Mouse (Mus musculus) kidney, adult 2 months (tissue): ENCODE measurements around the gene Nrcam.

ENCODE experiments used
- CTCF ChIP-seq: fragments of 200-500 bp; conservative IDR thresholded peaks from 2 replicates; pipeline ENCODE4 v1.5.1; 2011; ENCODE audit warnings: low read depth, mild to moderate bottlenecking, control low read depth, low read length, moderate library complexity, mixed read lengths; ENCODE audit not compliant: insufficient read depth, insufficient read length
- POLR2A ChIP-seq: fragments of 200-500 bp; IDR thresholded peaks from one replicate; pipeline ENCODE4 v1.6.1; 2011; ENCODE audit warnings: low read depth, low read length, control low read depth

DNA sequence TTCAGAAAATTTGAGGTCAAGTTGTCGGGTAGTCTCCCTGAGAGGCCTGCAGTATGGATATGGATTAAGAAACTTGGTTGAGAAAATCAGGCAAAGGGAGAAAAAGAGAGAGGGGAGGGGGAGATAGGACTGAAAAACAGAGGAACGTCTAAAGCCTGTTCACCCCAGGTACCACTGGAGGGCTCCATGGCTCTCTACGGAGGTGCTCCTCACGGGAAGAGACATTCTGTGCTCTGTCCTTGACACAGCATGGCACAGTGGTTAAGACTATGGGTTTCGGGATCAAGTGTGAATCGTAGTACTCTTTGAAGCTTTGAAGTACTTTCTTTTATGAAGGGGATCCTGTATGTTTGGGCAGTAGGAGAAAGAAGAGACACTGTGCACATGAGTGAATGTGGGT lies 1.2 kb upstream of the Nrcam start:
- TF ChIP-seq CTCF (no peak; the same call in 1 of the 2 replicates), POLR2A (no peak)
